Mouse (Mus musculus) B cell, adult 2 months (primary cell): ENCODE data around the gene Dnah11.

ENCODE experiments used
- DNase-seq, 2 experiments: peaks; one replicate each; pipeline ENCODE4 v3.0.0; 2022

Dnah11 gene

GRCm38 (mm10) chr12:117857023-117857422 is 341.8 kb downstream of the Dnah11 start:
- no peak for DNase-seq

DNA sequence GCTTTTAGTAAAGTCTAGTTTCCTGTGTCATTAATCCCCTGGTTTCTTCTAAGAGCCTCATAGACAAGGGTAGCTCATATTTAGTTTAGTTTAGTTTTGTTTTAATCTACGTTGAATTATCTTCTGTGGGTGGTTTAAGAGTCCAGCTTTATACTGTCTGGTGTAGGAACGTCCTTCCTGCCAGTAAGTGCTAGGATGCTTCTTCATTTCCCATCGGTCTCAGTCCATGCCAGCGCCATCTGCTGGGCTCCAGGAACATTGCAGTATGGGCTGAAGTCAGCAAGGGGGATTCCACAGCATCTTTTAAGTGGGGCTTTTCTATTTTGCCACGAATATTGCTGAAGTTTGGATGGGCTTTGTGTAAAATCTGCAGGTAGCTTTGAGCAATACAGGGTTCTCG is 345.5 kb downstream of the Dnah11 start:
- peak; percentile 70 to 71 for DNase-seq

DNA sequence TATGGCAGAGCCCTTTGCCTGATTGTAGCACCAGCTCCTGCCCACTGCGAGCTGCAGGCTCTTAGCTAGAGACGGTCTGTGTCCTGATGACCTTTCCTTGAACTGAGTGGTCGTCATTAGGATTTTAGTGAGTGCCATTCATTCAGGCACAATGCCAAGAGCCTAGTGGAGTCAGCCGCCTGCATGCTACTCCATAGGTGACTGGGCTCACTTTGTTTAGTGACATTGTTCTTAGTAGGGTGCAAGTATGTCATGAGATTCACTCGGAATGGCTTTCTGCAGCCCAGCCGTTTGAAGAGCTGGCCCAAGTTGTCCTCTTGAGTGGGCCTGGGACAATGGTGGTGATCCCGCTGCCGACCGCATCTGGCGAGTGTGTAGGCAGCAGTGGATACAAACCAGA is 348.4 kb downstream of the Dnah11 start:
- no peak for DNase-seq

DNA sequence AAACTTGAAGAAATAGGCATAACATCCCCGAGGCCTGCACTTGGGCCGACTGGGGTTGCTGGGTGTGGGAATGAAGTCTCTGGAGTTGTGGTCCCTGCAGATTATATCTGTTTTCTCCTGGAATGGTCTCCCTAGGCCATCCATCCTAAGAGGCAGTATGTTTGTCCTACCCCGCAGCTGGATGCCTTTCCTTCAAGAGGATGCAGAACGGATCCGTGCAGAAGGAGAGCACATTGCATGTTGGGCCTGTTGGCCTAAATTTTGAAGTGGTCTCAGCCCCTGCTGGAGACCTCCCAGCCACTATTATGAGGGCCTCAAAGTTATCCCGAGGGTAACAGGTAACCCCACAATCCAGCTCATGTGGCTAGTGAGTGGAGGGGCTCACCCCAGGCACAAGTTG is 350.2 kb downstream of the Dnah11 start:
- no peak for DNase-seq

- no peak for DNase-seq
Observed at GRCm38 (mm10) chr12:117844917-117845316, 353.9 kb downstream of the Dnah11 start.

GRCm38 (mm10) chr12:117844075-117844408 is 354.8 kb downstream of the Dnah11 start:
- DNase-seq = no peak

DNA sequence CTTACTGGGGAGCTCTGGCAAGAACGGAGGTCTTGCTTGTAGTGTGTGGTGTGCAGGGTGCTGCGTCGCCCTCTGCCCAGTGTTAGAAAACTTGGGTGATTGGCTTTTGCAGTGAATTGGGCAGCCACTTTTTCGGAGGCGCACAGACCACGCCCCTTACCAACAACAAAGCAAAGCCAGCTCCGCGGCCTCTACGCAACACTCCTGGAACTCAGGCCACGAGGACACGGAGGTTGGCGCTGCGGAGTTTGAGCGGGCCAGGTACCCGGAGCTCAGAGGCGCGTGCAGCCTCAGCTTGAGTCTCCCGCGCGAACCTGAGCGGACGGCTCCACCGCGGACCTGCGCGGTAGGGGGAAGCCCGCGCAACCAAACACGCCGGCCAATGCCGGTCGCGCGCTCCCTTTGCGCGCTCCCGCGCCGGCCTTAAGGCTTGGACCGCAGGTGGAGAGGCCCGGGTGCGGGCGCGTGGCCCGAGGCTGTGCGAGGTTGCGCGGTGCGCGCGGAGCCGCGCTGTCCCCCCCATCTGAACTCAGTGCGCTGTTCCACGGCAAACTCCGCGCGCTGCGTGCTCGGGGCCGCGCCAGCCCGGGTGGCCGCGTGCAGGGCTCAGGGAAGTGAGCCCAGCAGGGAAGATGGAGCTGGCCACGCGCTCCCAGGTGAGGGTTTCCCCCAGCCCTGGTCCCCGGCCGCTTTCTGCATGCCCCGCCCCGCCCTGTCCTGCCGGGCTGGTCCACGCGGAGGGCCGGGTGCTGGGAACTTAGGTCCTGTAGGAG is 355.4 kb downstream of the Dnah11 start:
- peak; percentile 69 to 73 for DNase-seq

GRCm38 (mm10) chr12:117842676-117843075 is 356.2 kb downstream of the Dnah11 start:
- DNase-seq = no peak

DNA sequence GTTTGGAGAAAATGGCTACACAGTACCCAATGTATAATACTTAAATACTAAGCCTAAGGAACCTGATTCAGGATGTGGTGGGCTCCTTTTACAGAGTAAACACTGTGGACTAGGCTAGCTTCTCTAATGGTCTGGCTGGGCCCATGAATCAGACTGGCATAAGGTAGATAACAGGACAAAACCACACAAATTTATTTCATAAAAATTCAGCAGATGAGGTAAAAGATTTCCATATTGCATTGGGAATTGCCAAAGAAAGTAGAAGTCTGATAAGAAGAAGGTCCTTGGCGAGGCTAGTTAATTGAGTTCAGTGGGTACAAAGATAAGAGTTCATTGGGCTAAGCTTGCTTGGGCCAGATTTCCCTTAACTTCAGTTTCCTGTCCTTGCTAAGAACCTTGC is 358.1 kb downstream of the Dnah11 start:
- DNase-seq = no peak

DNA sequence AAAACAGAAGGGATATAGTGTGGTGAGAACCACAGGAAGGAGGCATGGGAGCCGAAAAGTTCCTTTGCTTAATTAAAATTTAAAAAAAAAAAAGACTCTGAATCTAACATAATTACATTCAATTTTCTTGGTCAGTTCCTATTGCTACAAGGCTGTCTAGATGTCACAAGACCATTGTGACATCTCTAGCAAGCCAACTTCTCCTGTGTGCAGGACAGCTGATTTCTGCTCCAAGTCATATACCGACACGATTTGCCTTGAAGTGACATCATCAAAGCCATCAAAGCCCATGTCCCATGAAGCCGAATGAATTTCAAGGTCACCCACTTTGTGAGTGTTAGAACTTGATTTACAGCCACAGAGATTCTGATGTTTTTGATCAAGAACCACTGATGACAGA is 361.5 kb downstream of the Dnah11 start:
- no peak for DNase-seq

DNA sequence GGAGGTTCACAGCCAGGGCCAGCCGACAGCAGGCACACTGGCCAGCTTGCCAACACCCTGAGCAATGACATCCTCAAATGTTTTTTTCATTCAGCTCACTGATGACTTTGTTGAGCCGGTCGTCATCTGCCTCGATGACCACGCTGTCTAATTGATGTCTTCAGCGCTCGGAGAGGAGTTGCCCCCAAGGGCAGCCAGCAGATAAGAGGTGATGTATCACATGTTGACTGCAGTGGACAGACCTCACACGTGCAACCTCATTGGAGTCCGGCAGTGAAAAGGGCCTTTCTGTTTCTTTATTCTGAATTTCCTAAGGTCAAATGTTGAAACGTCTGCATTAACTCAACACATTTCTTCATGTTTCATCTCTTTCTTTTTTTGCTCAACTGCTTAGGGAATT is 363.5 kb downstream of the Dnah11 start:
- DNase-seq = no peak

GRCm38 (mm10) chr12:117834652-117835051 is 364.2 kb downstream of the Dnah11 start:
- DNase-seq = no peak

- no peak for DNase-seq
Observed at GRCm38 (mm10) chr12:117832190-117832589, 366.7 kb downstream of the Dnah11 start.

GRCm38 (mm10) chr12:117831351-117831961 is 367.4 kb downstream of the Dnah11 start:
- peak; percentile 35 to 39 for DNase-seq

GRCm38 (mm10) chr12:117828350-117828749 is 370.5 kb downstream of the Dnah11 start:
- DNase-seq = no peak
